Mouse (Mus musculus): Measurements from ENCODE around the gene Aip. TPM values are rescaled to one million over a fixed set of nuclear protein-coding genes. Genes with fewer than 3 reads are reported as not detected.
A peak's percentile ranks its signal among the peaks of the same experiment; 100 is the strongest.

Aip gene
- polyA plus RNA-seq, 1 experiment from 2014 or later: 73.9 TPM

- H3K4me1 ChIP-seq (replicated peaks): peaks cover 27% of the 10 kb centered on the region
- H3K9me3 ChIP-seq: no peaks in the 10 kb centered on the region
- DNase-seq (ENCODE audit: low spot score): no peak
- no peak overlapping the region for H3K27ac ChIP-seq
- 97% methylated on average over 8 of the region's 8 CpGs for WGBS
- H3K4me3 ChIP-seq: no peak overlapping the region
- H3K27me3 ChIP-seq (ENCODE audit: insufficient read depth, poor library complexity, severe bottlenecking): no peaks in the 10 kb centered on the region
- peaks cover 67% of the 10 kb centered on the region for H3K36me3 ChIP-seq
These were observed 33.4 kb upstream of the Aip start for GRCm38 (mm10) chr19:4159049-4159448.

GRCm38 (mm10) chr19:4156771-4157170 lies 31.1 kb upstream of the Aip start:
- no peak for DNase-seq (ENCODE audit: low spot score)
- peaks cover 17% of the 10 kb centered on the region for H3K4me1 ChIP-seq (replicated peaks)
- H3K27me3 ChIP-seq (ENCODE audit: insufficient read depth, poor library complexity, severe bottlenecking): no peaks in the 10 kb centered on the region
- 92% methylated on average over 12 of the region's 12 CpGs for WGBS
- no peak overlapping the region for H3K27ac ChIP-seq
- H3K4me3 ChIP-seq: no peak overlapping the region
- H3K9me3 ChIP-seq: no peaks in the 10 kb centered on the region
- H3K36me3 ChIP-seq: peaks cover 88% of the 10 kb centered on the region

- Histone ChIP-seq H3K9me3 (no peaks in the 10 kb centered on the region), H3K4me1 (replicated peaks) (peaks cover 17% of the 10 kb centered on the region), H3K27me3 (ENCODE audit: insufficient read depth, poor library complexity, severe bottlenecking) (no peaks in the 10 kb centered on the region), H3K36me3 (peaks cover 88% of the 10 kb centered on the region), H3K4me3 (no peak overlapping the region), H3K27ac (peak overlapping the region; percentile 76)
- no peak for DNase-seq (ENCODE audit: low spot score)
- WGBS: 75% methylated on average over 20 of the region's 20 CpGs
These were observed 30.5 kb upstream of the Aip start for GRCm38 (mm10) chr19:4156073-4156579.

GRCm38 (mm10) chr19:4155223-4156072 lies 29.8 kb upstream of the Aip start:
- no peak for DNase-seq (ENCODE audit: low spot score)
- no peaks in the 10 kb centered on the region for H3K27me3 ChIP-seq (ENCODE audit: insufficient read depth, poor library complexity, severe bottlenecking)
- no peak overlapping the region for H3K4me3 ChIP-seq
- WGBS: 76% methylated on average over 6 of the region's 6 CpGs
- H3K36me3 ChIP-seq: peaks cover 88% of the 10 kb centered on the region
- no peaks in the 10 kb centered on the region for H3K9me3 ChIP-seq
- H3K4me1 ChIP-seq (replicated peaks): peaks cover 17% of the 10 kb centered on the region
- peak overlapping the region; percentile 76 for H3K27ac ChIP-seq

GRCm38 (mm10) chr19:4154437-4155222 lies 29.0 kb upstream of the Aip start:
- H3K4me3 ChIP-seq: no peak overlapping the region
- H3K27ac ChIP-seq: no peak overlapping the region
- no peaks in the 10 kb centered on the region for H3K9me3 ChIP-seq
- peaks cover 90% of the 10 kb centered on the region for H3K36me3 ChIP-seq
- H3K4me1 ChIP-seq (replicated peaks): peaks cover 25% of the 10 kb centered on the region
- no peak for DNase-seq (ENCODE audit: low spot score)
- 81% methylated on average over 13 of the region's 13 CpGs for WGBS
- no peaks in the 10 kb centered on the region for H3K27me3 ChIP-seq (ENCODE audit: insufficient read depth, poor library complexity, severe bottlenecking)

GRCm38 (mm10) chr19:4153232-4153654 lies 27.6 kb upstream of the Aip start, which contains the start of gene Ptprcap:
Gene Ptprcap, plus strand, starts transcription at chr19:4153604.
- Histone ChIP-seq H3K4me1 (replicated peaks) (peaks cover 38% of the 10 kb centered on the region), H3K27me3 (ENCODE audit: insufficient read depth, poor library complexity, severe bottlenecking) (no peaks in the 10 kb centered on the region), H3K9me3 (no peaks in the 10 kb centered on the region), H3K4me3 (no peak within 1 kb of the TSS), H3K36me3 (peaks cover 76% of the 10 kb centered on the region), H3K27ac (0 out of 2 replicates have a peak within 1 kb of the TSS, but pooled peaks have one; percentile 0)
- no peak for DNase-seq (ENCODE audit: low spot score)
- 80% methylated on average over 11 of the region's 11 CpGs for WGBS

GRCm38 (mm10) chr19:4152445-4153231 lies 27.0 kb upstream of the Aip start:
- Histone ChIP-seq H3K4me3 (no peak overlapping the region), H3K27ac (no peak overlapping the region), H3K27me3 (ENCODE audit: insufficient read depth, poor library complexity, severe bottlenecking) (no peaks in the 10 kb centered on the region), H3K4me1 (replicated peaks) (peaks cover 44% of the 10 kb centered on the region), H3K36me3 (peaks cover 70% of the 10 kb centered on the region), H3K9me3 (no peaks in the 10 kb centered on the region)
- no peak for DNase-seq (ENCODE audit: low spot score)
- WGBS: 90% methylated on average over 8 of the region's 8 CpGs

GRCm38 (mm10) chr19:4151898-4152297 lies 26.2 kb upstream of the Aip start:
- peaks cover 63% of the 10 kb centered on the region for H3K36me3 ChIP-seq
- WGBS: 88% methylated on average over 5 of the region's 5 CpGs
- no peaks in the 10 kb centered on the region for H3K9me3 ChIP-seq
- no peaks in the 10 kb centered on the region for H3K27me3 ChIP-seq (ENCODE audit: insufficient read depth, poor library complexity, severe bottlenecking)
- no peak overlapping the region for H3K27ac ChIP-seq
- no peak overlapping the region for H3K4me3 ChIP-seq
- H3K4me1 ChIP-seq (replicated peaks): peaks cover 49% of the 10 kb centered on the region
- DNase-seq (ENCODE audit: low spot score): no peak

- 85% methylated on average over 5 of the region's 5 CpGs for WGBS
- no peak for DNase-seq (ENCODE audit: low spot score)
- Histone ChIP-seq H3K9me3 (no peaks in the 10 kb centered on the region), H3K4me1 (replicated peaks) (peaks cover 49% of the 10 kb centered on the region), H3K4me3 (no peak overlapping the region), H3K27ac (no peak overlapping the region), H3K27me3 (ENCODE audit: insufficient read depth, poor library complexity, severe bottlenecking) (no peaks in the 10 kb centered on the region), H3K36me3 (peaks cover 58% of the 10 kb centered on the region)
These were observed 25.8 kb upstream of the Aip start for GRCm38 (mm10) chr19:4151488-4151860.

- 90% methylated on average over 22 of the region's 22 CpGs for WGBS
- Histone ChIP-seq H3K36me3 (peaks cover 52% of the 10 kb centered on the region), H3K27ac (no peak overlapping the region), H3K27me3 (ENCODE audit: insufficient read depth, poor library complexity, severe bottlenecking) (no peaks in the 10 kb centered on the region), H3K9me3 (no peaks in the 10 kb centered on the region), H3K4me3 (peak overlapping the region; percentile 2; the same call in 1 of the 2 replicates), H3K4me1 (replicated peaks) (peaks cover 42% of the 10 kb centered on the region)
- no peak for DNase-seq (ENCODE audit: low spot score)
These were observed 25.2 kb upstream of the Aip start for GRCm38 (mm10) chr19:4150567-4151487.

- WGBS: 94% methylated on average over 17 of the region's 17 CpGs
These were observed 24.3 kb upstream of the Aip start for GRCm38 (mm10) chr19:4149764-4150461.

More at GRCm38 (mm10) chr19:4149764-4150461, 24.3 kb upstream of the Aip start:
- DNase-seq (ENCODE audit: low spot score): no peak
- H3K27ac ChIP-seq: no peak overlapping the region
- H3K36me3 ChIP-seq: peaks cover 44% of the 10 kb centered on the region
- H3K27me3 ChIP-seq (ENCODE audit: insufficient read depth, poor library complexity, severe bottlenecking): no peaks in the 10 kb centered on the region
- peaks cover 39% of the 10 kb centered on the region for H3K4me1 ChIP-seq (replicated peaks)
- peak overlapping the region; percentile 79 for H3K4me3 ChIP-seq
- no peaks in the 10 kb centered on the region for H3K9me3 ChIP-seq
